Mouse (Mus musculus) heart, embryonic 15.5 days (tissue): ENCODE results near the gene Mprip. TPM values are rescaled to one million over a fixed set of nuclear protein-coding genes. Genes with fewer than 3 reads are reported as not detected.
"Not testable (repeated sequence)": the region's sequence is repeated elsewhere in the genome, so short reads cannot be mapped to it uniquely, and the experiment has no call there.

Experiments
- ATAC-seq: fragments of 200-750 bp; cut with Nextera tagmentation; replicated peaks from 2 replicates; pipeline ENCODE4 v1.8.0; 2017; ENCODE audit warnings: low read depth, moderate TSS enrichment; ENCODE audit not compliant: insufficient number of reproducible peaks, insufficient read depth, low FRiP score
- H3K27ac ChIP-seq: fragments of 300-500 bp; sonication (generic); 2 replicates; pipeline ENCODE4 v1.5.1; 2015; ENCODE audit warnings: mild to moderate bottlenecking, inconsistent platforms
- H3K27me3 ChIP-seq: fragments of 300-500 bp; sonication (generic); 2 replicates; pipeline ENCODE4 v1.6.1; 2015; ENCODE audit warnings: inconsistent platforms
- H3K36me3 ChIP-seq: fragments of 300-500 bp; sonication (generic); 2 replicates; pipeline ENCODE4 v1.6.1; 2015; ENCODE audit warnings: mild to moderate bottlenecking, inconsistent platforms
- H3K4me1 ChIP-seq: fragments of 300-500 bp; sonication (generic); replicated peaks from 2 replicates; pipeline ENCODE4 v1.6.1; 2015; ENCODE audit warnings: inconsistent platforms
- H3K4me2 ChIP-seq: fragments of 300-500 bp; sonication (generic); 2 replicates; pipeline ENCODE4 v1.6.1; 2015; ENCODE audit warnings: inconsistent platforms, mild to moderate bottlenecking, moderate library complexity
- H3K4me3 ChIP-seq: fragments of 300-500 bp; sonication (generic); 2 replicates; pipeline ENCODE4 v1.5.1; 2015; ENCODE audit warnings: mild to moderate bottlenecking, inconsistent platforms
- H3K9ac ChIP-seq: fragments of 300-500 bp; sonication (generic); 2 replicates; pipeline ENCODE4 v1.6.1; 2015; ENCODE audit warnings: mild to moderate bottlenecking, inconsistent platforms
- H3K9me3 ChIP-seq: fragments of 300-500 bp; sonication (generic); replicated peaks from 2 replicates; pipeline ENCODE4 v1.6.1; 2016; ENCODE audit warnings: inconsistent platforms
- whole genome bisulfite sequencing: fragments of 180-500 bp; shearing (Covaris S2); methylation state at CpG from one replicate; pipeline ENCODE4 v1.1.7; 2015; ENCODE audit warnings: mixed read lengths; 5-methylcytosine and 5-hydroxymethylcytosine counted together
- polyA plus RNA-seq: library from polyadenylated mRNA; unstranded; fragments of >200 nt; fragmentation: Nextera tagmentation; extraction: Ambion mirVana; gene quantifications from 2 replicates; pipeline ENCODE4 v1.2.1, GENCODE M21; 2015

Mprip gene
- polyA plus RNA-seq, 1 experiment from 2014 or later = 51.1 TPM

- H3K4me3 ChIP-seq = no peak overlapping the region
- WGBS = 15% methylated on average over 2 of the region's 2 CpGs
- ATAC-seq = no peak
- H3K27ac ChIP-seq = no peak overlapping the region
- no peaks in the 10 kb centered on the region for H3K27me3 ChIP-seq
- no peaks in the 10 kb centered on the region for H3K36me3 ChIP-seq
- H3K4me1 ChIP-seq = peaks cover 36% of the 10 kb centered on the region
- H3K4me2 ChIP-seq = no peak overlapping the region
- no peak overlapping the region for H3K9ac ChIP-seq
- no peaks in the 10 kb centered on the region for H3K9me3 ChIP-seq
Measured at GRCm38 (mm10) chr11:59721385-59721784, 60.3 kb downstream of the Mprip start.

DNA sequence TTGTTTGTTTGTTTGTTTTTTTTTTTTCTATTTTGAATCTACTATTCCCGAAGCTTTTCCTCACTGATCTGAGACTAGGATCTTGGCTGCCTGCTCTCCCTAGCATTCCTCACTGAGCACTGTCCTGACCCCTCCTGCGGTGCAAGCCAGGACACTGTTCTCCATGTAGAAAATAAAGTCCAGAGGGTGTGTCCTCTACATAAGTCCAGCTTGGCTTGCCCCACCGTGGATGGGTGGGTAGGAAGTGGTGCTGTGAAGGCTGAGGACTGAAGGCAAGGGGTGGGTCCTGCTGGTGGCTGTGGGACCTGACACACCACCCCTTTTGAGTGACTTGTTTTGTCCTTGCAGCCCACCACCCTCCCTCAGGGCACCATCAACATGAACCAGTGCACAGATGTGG lies 66.1 kb downstream of the Mprip start:
- ATAC-seq = no peak

DNA sequence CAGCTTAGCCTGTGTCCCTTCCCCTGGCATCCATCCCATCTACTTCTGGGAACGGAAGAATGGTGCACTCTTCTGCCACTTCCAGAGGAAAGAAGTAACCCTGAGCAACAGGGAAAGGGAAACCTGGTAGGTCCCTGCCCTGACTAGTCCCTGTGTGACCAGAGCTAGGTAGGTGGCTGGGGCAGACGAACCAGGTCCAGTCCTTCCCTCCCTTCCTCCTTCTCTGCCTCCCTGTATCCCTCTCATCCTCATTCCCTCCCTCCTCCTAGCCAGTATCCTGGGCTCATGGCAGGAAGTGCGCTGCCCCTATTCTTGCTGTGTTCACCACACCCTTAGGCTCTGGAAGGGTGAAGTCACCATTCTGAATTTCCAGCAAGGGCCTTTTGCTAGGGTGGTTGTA lies 70.7 kb downstream of the Mprip start:
- ATAC-seq = no peak
- H3K27ac ChIP-seq = peak overlapping the region; percentile 29; the same call in 1 of the 2 replicates
- H3K9ac ChIP-seq = no peak overlapping the region
- whole genome bisulfite sequencing = 56% methylated on average over 3 of the region's 3 CpGs
- no peak overlapping the region for H3K4me2 ChIP-seq
- H3K9me3 ChIP-seq = no peaks in the 10 kb centered on the region
- no peak overlapping the region for H3K4me3 ChIP-seq
- 0 out of 2 replicates have a peak, but pooled peaks cover 6% of the 10 kb centered on the region for H3K4me1 ChIP-seq
- H3K27me3 ChIP-seq = no peaks in the 10 kb centered on the region
- peaks cover 28% of the 10 kb centered on the region for H3K36me3 ChIP-seq

More for the DNA sequence above, 66.1 kb downstream of the Mprip start:
- H3K36me3 ChIP-seq = peaks cover 10% of the 10 kb centered on the region
- H3K27ac ChIP-seq = no peak overlapping the region
- WGBS = 70% methylated on average over 3 of the region's 3 CpGs
- H3K4me3 ChIP-seq = no peak overlapping the region
- H3K4me2 ChIP-seq = no peak overlapping the region
- H3K9ac ChIP-seq = no peak overlapping the region
- no peaks in the 10 kb centered on the region for H3K9me3 ChIP-seq
- H3K27me3 ChIP-seq = no peaks in the 10 kb centered on the region
- peaks cover 10% of the 10 kb centered on the region; the same call in 1 of the 2 replicates for H3K4me1 ChIP-seq

DNA sequence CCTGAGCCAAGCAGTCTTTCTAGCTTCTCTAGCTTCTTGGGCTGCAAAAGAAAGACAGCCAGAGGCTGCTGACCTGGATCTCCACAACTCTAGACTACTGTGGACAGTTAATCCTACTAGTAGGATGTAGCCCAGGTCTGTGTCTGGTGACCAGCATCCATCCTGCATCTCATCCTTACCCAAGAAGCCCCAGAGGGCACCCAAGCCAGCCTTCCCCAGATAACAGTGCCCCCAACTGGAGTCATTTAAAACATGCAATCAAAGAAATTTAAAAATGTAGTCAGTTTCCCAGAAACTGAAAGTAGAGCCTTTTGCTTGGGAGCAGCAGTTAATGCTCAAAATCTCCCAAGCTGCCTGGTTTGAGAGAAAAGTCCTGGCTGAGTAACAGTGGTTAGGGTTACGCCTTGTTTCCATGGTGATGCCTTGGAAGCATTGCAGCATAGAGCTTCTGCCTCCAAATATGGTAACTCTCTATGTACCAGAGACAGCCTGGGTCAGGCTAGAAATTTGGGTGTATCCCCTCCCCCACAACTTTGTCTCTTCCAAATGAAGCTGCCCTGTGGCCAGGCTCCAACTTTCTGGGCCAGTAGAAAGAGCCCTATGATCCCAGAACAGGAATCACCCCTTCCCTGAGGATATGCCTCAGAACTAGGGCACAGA lies 71.4 kb downstream of the Mprip start:
- no peak overlapping the region for H3K9ac ChIP-seq
- 71% methylated on average over 1 of the region's 1 CpGs for WGBS
- no peaks in the 10 kb centered on the region for H3K9me3 ChIP-seq
- peak overlapping the region; percentile 29; the same call in 1 of the 2 replicates for H3K27ac ChIP-seq
- no peaks in the 10 kb centered on the region for H3K27me3 ChIP-seq
- ATAC-seq = no peak
- 0 out of 2 replicates have a peak, but pooled peaks cover 6% of the 10 kb centered on the region for H3K4me1 ChIP-seq
- H3K36me3 ChIP-seq = peaks cover 34% of the 10 kb centered on the region
- H3K4me2 ChIP-seq = no peak overlapping the region
- H3K4me3 ChIP-seq = no peak overlapping the region

DNA sequence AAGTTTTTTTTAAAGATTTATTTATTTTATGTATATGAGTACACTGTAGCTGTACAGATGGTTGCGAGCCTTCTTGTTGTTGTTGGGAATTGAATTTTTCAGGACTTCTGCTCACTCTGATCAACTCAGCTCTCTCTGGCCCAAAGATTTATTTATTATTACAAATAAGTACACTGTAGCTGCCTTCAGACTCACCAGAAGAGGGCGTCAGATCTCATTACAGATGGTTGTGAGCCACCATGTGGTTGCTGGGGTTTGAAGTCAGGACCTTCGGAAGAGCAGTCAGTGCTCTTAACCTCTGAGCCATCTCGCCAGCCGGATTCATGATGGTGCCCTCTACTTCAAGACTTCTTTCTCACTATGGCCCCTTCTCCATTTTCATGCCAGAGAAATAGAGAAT lies 72.5 kb downstream of the Mprip start:
- not testable (repeated sequence) for H3K4me2 ChIP-seq
- WGBS = 79% methylated on average over 5 of the region's 5 CpGs

GRCm38 (mm10) chr11:59734335-59734734 lies 73.2 kb downstream of the Mprip start:
- no peaks in the 10 kb centered on the region for H3K27me3 ChIP-seq
- H3K4me3 ChIP-seq = no peak overlapping the region
- peaks cover 41% of the 10 kb centered on the region for H3K36me3 ChIP-seq
- H3K27ac ChIP-seq = no peak overlapping the region
- H3K4me1 ChIP-seq = 0 out of 2 replicates have a peak, but pooled peaks cover 6% of the 10 kb centered on the region
- no peak overlapping the region for H3K9ac ChIP-seq
- no peak overlapping the region for H3K4me2 ChIP-seq
- WGBS = 87% methylated on average over 1 of the region's 1 CpGs
- no peaks in the 10 kb centered on the region for H3K9me3 ChIP-seq
- no peak for ATAC-seq

More for the DNA sequence above, 72.5 kb downstream of the Mprip start:
- not testable (repeated sequence) for H3K9me3 ChIP-seq, ATAC-seq, H3K9ac ChIP-seq, H3K4me3 ChIP-seq, H3K27ac ChIP-seq, H3K27me3 ChIP-seq, H3K4me1 ChIP-seq
- peaks cover 43% of the 10 kb centered on the region for H3K36me3 ChIP-seq

DNA sequence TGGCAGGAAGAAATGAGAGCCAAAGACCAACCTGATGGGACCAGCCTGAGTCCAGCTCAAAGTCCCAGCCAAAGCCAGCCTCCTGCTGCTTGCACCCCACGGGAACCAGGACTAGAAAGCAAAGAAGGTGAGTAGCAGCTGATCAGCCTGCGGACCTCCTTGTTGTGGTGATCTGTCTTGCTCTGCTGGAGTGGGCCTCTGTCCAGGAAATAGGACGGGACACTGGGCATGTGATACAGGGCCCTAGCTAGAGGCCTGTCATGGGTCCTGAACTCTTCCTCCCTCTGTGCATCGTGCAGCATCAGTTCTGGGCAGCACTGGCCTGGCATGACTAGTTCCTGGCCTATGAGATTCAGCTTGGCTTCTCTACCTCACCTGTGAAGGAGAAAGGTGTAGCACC lies 74.8 kb downstream of the Mprip start:
- not testable (repeated sequence) for H3K27me3 ChIP-seq, H3K9ac ChIP-seq, H3K9me3 ChIP-seq, ATAC-seq, H3K4me2 ChIP-seq, H3K27ac ChIP-seq, H3K4me1 ChIP-seq, H3K4me3 ChIP-seq
- WGBS = 92% methylated on average over 4 of the region's 4 CpGs
- peaks cover 56% of the 10 kb centered on the region for H3K36me3 ChIP-seq

GRCm38 (mm10) chr11:59737250-59737649 lies 76.1 kb downstream of the Mprip start:
- Histone ChIP-seq H3K36me3 (peaks cover 69% of the 10 kb centered on the region), H3K4me3 (no peak overlapping the region), H3K27me3 (no peaks in the 10 kb centered on the region), H3K9ac (no peak overlapping the region), H3K4me1 (0 out of 2 replicates have a peak, but pooled peaks cover 4% of the 10 kb centered on the region), H3K9me3 (no peaks in the 10 kb centered on the region), H3K4me2 (no peak overlapping the region), H3K27ac (no peak overlapping the region)
- no peak for ATAC-seq
- WGBS = 94% methylated on average over 12 of the region's 12 CpGs

DNA sequence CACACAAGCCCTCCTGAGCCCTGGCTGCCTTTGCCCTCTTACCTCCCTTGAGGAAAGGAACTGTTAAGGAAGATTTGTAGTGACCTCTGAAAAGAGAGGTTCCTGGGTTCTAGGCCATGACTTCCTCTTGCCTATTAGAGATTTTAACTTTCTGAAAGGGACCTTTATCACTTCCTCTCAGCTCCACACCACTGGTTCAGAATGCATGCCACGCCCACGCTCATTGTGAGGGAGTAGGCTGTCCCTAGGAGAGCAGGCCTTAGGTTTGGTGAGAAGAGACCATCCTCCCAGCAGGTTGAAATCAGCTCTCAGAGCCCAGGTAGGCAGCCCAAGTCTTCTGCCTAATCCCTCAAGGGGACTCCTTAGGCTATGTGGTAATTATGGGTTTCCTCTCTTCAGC lies 78.9 kb downstream of the Mprip start:
- WGBS = 90% methylated on average over 2 of the region's 2 CpGs
- H3K27ac ChIP-seq = no peak overlapping the region

DNA sequence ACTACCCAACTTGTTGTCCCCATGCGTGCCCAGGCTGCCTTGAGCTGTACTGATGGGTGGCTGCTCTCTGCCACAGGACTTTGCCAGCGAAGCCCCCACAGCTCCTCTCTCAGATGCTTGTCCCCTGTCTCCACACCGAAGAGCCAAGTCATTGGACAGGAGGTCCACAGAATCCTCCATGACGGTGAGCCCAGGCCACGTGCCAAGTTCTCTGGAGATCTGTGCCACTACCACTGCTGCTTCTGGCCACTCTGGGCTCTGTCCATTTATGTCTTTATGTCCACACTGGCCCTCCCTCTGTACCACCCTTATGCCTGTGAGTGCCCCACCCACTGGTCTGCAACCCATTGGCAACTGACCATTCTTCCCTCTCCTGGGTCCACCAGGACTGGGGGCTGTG lies 80.8 kb downstream of the Mprip start:
- Histone ChIP-seq H3K4me1 (no peaks in the 10 kb centered on the region), H3K36me3 (peaks cover 79% of the 10 kb centered on the region), H3K9me3 (no peaks in the 10 kb centered on the region), H3K9ac (no peak overlapping the region), H3K4me3 (no peak overlapping the region), H3K4me2 (no peak overlapping the region), H3K27ac (no peak overlapping the region), H3K27me3 (no peaks in the 10 kb centered on the region)
- no peak for ATAC-seq
- WGBS = 99% methylated on average over 5 of the region's 5 CpGs

More for the DNA sequence above, 78.9 kb downstream of the Mprip start:
- Histone ChIP-seq H3K4me1 (no peaks in the 10 kb centered on the region), H3K9me3 (no peaks in the 10 kb centered on the region), H3K36me3 (peaks cover 83% of the 10 kb centered on the region), H3K4me3 (no peak overlapping the region), H3K27me3 (no peaks in the 10 kb centered on the region), H3K9ac (no peak overlapping the region), H3K4me2 (no peak overlapping the region)
- ATAC-seq = no peak

DNA sequence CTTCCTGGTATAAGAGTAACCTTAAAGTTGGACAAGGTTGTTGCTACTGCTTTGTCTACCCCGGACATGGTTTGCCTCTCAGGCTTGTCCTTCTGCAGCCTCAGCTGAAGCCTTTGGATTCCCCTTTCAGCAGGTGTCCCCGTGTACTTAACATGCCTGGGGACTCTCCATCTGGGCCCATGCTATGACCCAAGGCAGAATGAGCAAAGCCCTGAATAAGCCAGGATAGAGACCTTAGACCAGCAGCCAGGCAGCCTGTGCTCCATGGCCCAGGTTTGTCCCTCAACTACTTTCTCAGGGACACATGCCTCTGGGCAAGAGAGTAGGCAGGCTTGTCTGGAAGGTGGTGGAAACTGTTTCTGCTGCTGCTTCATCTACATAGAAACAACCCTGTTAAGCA lies 82.2 kb downstream of the Mprip start:
- Histone ChIP-seq H3K4me3 (no peak overlapping the region), H3K36me3 (peaks cover 71% of the 10 kb centered on the region), H3K9ac (no peak overlapping the region), H3K9me3 (no peaks in the 10 kb centered on the region), H3K27ac (no peak overlapping the region), H3K4me1 (no peaks in the 10 kb centered on the region), H3K27me3 (no peaks in the 10 kb centered on the region), H3K4me2 (no peak overlapping the region)
- no peak for ATAC-seq
- 89% methylated on average over 2 of the region's 2 CpGs for WGBS

DNA sequence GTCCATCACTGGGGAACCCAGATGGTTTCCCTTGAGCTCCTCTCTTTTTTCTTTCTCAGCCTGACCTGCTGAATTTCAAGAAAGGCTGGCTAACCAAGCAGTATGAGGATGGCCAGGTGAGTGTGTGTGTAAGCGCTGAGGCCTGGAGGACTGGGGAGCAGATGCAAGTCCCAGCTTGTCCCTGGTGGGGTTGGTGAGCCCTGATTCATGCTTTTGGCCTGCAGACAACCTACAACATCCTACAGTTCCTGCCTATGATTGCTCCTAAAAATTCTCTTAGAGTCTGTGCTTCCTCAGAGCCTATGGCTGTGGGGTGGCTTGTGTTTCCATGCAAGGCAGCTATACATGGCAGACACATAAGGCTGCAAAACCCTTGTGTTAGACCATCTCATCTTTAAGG lies 82.6 kb downstream of the Mprip start:
- H3K9ac ChIP-seq = no peak overlapping the region
- 92% methylated on average over 1 of the region's 1 CpGs for WGBS
- H3K27me3 ChIP-seq = no peaks in the 10 kb centered on the region
- no peak overlapping the region for H3K4me3 ChIP-seq
- no peaks in the 10 kb centered on the region for H3K4me1 ChIP-seq
- H3K27ac ChIP-seq = no peak overlapping the region
- peaks cover 71% of the 10 kb centered on the region for H3K36me3 ChIP-seq
- no peak overlapping the region for H3K4me2 ChIP-seq
- no peaks in the 10 kb centered on the region for H3K9me3 ChIP-seq
- no peak for ATAC-seq
